Mouse (Mus musculus): Measurements from ENCODE around the gene Treml1.

The Treml1 gene

GRCm38 (mm10) chr17:48357892-48358291 is 1.8 kb upstream of the Treml1 start:
- DNase-seq (ENCODE audit: low read depth, low spot score), result peak; percentile 60

- no peak for DNase-seq (ENCODE audit: low read depth, low spot score)
Observed at GRCm38 (mm10) chr17:48360462-48360861, 746 bp downstream of the Treml1 start.

DNA sequence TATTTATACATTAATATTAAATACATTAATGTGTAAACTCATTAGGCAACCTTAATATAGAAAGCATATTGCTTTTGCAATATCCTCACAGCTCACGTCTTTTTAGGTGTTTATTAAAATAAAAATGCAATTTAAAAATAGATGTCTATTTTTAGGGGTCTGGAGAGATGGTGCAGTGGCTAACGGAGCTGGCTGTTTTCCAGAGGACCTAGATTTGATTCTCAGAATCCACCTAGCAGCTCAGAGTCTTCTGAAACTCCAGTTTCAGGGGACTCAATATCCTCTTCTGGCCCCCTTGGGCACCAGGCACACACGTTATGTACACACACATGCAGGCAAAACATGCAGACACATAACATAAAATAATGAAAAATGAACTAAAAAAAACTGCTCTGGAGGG is 2.6 kb downstream of the Treml1 start:
- DNase-seq (ENCODE audit: low read depth, low spot score), result no peak

- peak; percentile 55 for DNase-seq (ENCODE audit: low read depth, low spot score)
Observed at GRCm38 (mm10) chr17:48362966-48363365, 3.2 kb downstream of the Treml1 start.

DNA sequence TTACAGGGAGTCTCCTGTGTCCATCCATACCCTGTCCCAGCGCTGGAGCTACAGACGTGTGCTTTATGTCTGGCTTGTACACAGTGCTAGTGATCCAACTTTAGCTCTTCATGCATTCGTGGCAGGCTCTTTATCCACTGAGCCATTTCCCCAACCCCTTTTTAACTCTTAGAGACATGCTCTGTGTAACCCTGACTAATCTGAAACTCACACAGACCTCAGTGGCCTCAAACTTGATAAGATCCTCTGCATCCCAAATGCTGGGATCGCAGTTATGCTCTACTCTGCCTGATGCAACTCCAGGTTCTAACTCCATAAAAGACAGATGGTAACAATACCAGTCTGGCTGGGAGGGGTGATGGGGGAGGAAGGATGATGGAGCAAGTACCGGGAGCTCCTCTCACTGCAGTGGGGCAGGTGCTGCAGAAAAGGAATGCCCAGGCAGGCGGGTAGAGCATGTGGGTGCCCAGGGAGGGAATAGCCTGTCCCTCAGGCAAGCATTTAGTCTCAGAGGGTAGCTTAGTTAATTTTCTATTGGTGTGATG is 3.8 kb downstream of the Treml1 start:
- peak; percentile 59 for DNase-seq (ENCODE audit: low read depth, low spot score)

DNA sequence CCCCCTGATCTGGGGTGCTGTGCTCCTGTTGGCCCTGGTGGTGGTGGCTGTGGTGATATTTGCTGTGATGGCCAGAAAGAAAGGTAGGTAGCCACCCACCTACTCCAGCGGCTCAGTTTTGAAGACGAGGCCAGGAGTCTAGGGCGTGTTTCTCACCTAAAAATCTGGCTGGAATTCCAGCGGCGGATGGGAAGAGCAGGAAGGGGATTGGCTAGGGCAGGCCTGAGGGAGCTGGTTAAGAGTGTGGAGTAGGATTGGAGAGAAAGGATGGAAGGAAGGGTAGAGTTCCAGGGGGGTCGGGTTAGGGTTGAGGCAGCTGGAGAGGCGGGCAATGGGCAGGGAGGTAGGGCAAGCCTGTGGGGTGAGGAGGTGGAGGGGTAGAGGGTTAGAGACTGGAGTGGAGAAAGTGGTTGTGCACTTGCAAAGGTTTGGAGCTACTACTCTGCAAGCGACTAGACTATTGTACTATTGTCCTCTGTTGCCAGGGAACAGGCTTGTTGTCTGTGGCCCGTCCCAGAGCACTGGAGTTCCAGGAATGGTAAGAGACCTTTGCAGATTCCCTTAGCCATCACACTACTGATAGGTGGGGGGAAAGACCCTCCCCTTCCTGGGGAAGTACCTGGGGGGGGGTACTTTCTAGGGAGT is 5.9 kb downstream of the Treml1 start:
- DNase-seq (ENCODE audit: low read depth, low spot score), result no peak

DNA sequence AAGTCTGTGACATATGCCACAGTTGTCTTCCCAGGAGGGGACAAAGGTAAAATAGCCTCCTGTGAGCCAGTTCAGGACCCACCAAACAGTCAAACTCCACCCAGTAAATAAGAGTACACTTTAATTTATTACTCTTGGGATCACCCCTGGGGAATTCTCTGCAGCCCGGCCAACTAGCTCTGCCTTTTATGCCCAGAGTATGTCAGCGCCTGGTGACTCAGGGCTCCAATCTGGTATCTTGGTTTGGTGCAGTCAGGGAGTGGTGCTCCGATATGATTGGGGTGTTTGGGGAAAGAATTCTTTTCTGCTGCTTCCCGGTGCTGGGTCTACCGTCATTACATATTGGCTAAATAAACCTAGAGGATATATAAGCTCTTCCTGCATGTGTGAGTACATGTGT is 7.1 kb downstream of the Treml1 start:
- no peak for DNase-seq (ENCODE audit: low read depth, low spot score)

DNA sequence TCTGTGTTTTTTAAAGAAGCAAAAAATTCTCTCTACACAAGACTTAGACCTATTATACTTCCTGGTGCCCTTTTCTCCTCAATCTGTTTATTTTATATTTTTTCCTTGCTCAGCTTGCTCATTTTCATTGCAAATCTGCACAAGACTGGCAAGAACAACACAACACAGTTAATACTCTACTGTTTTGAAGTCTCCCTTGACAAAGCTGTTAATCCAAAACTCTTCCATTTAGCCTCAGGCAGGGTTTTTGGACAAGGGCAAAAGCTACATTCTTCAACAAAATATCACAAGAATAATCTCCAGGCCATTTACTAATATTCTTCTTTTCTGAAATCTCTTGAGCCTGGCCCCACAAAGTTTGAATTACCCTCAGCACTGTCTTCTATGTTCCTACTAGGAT is 11.9 kb downstream of the Treml1 start:
- DNase-seq (ENCODE audit: low read depth, low spot score), result no peak

- DNase-seq (ENCODE audit: low read depth, low spot score), result peak; percentile 81
Observed at GRCm38 (mm10) chr17:48372987-48373386, 13.3 kb downstream of the Treml1 start.

- peak; percentile 78 for DNase-seq (ENCODE audit: low read depth, low spot score)
Observed at GRCm38 (mm10) chr17:48376102-48376501, 16.4 kb downstream of the Treml1 start.

- no peak for DNase-seq (ENCODE audit: low read depth, low spot score)
Observed at GRCm38 (mm10) chr17:48379050-48379449, 19.3 kb downstream of the Treml1 start.

DNA sequence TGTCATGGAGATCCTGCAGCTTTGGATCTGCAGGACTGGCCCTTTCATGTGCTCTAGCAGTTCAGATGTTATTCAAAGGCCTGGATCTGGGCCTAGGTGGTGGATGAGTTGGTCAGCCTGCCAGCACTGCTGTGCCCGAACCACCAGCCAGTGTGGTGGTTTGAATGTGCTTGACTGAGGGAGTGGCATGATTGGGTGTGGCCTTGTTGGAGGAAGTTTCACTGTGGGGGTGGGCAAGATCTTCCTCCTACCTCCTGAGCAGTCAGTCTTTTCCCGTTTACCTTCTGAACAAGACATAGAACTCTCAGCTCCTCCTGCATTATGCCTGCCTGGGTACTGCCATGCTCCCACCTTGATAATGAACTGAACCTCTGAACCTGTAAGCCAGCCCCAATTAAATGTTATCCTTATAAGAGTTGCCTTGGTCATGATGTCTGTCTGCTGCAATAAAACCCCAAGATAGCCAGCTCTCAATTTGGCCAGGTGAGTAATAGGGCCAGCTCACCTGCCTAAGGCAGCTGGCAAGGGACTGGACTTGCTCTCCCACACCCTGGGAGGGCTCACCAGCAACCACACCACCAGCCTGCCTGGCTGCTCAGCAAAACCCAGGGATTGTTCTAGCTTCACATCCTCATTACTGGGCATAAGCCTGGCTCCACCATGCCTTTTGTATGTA is 26.2 kb downstream of the Treml1 start:
- DNase-seq (ENCODE audit: low read depth, low spot score), result no peak

DNA sequence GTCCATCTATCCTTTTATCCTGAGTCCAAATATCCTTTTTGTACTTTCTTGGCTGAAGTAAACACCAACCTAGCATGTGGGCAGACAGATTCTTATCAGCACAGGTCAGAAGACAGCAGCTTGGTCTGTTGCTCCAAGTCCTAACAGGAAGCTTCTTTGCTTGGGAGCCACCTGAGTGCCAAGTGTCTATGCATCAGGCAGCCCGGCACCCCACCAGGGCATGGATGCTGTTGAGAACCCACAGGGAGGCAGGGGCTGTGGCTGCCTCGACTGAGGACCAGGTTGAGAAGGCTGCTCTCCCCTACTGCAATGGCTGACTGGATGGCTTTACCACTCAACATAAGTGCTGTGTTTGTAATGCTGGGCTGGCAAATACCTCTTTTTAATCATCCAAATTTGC is 28.9 kb downstream of the Treml1 start:
- DNase-seq (ENCODE audit: low read depth, low spot score), result no peak

DNA sequence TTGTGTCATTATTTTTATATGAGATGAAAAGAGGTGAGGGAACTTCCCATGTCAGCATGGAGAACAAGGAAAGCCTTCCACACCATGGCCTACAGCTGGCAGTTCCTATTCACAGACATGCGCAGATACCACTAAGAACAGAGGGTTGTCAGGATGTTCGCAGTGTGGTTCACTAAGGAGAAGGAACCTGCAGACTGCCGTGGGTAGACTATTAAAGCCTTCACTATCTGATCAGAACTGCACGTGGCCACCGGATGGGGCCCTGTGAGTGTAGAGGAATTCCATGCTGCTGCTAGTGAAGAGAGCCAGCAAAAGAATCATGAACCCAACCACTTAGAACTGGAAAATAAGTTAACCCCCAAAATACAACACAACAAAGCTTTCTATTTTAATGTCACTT is 29.7 kb downstream of the Treml1 start:
- no peak for DNase-seq (ENCODE audit: low read depth, low spot score)

DNA sequence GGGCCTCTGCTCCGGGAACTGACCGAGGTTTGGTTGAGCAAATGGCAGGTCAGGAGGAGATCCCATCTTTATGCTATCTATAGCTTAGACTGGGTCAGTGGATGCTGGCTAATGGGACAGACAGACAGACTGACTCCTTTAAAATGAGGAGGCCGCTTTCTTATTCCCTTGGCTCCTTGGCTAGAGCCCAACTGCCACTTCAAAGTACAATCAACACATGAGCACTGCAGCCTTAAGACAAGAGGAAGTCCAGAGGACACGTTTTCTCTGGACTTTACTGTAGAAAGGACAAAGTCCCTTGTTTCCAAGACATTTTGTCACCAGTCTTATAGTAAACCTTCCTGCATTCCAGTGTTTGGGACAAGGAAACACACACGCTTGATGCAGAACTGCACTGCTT is 31.7 kb downstream of the Treml1 start:
- no peak for DNase-seq (ENCODE audit: low read depth, low spot score)

DNA sequence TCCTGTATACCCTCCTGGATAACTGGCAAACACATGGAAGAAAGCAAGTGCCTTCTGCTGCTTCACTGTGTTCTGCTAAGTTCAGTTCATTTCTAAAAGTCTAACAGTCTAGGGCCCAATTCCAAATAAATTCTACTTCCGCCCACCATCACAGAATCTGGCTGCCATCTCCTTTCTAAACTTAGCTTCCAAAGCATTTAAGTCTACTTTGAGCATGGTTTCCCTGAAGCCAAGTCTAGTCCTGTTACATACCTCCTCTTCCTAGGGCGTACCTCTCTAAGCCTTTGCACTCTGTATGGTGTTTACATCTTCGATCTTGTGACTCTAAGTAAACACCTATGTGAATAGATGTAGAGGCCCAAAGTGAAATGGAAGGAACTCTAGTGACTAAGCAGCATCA is 32.9 kb downstream of the Treml1 start:
- peak; percentile 84 for DNase-seq (ENCODE audit: low read depth, low spot score)

- DNase-seq (ENCODE audit: low read depth, low spot score), result no peak
Observed at GRCm38 (mm10) chr17:48401710-48402109, 42.0 kb downstream of the Treml1 start.

GRCm38 (mm10) chr17:48402751-48403150 is 43.0 kb downstream of the Treml1 start:
- no peak for DNase-seq (ENCODE audit: low read depth, low spot score)

DNA sequence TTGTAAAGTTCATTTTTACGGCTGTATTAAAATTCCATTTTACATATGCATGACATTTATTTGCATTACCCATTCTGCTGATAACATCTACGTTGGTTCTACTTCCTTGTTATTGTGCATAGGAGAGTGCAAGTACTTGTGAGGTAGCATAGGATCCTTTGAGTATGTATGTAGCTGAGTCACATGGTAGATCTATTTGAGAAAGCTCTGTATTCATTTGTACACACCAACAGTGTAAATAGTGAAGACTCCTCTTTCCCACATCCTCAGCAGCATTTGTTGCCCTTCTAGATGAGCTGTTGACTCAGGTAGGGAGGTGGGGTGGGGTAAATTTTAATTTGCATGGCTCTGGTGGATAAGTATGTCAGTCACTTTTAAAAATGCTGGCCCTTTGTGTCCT is 44.1 kb downstream of the Treml1 start:
- no peak for DNase-seq (ENCODE audit: low read depth, low spot score)

- no peak for DNase-seq (ENCODE audit: low read depth, low spot score)
Observed at GRCm38 (mm10) chr17:48404706-48405105, 45.0 kb downstream of the Treml1 start.

DNA sequence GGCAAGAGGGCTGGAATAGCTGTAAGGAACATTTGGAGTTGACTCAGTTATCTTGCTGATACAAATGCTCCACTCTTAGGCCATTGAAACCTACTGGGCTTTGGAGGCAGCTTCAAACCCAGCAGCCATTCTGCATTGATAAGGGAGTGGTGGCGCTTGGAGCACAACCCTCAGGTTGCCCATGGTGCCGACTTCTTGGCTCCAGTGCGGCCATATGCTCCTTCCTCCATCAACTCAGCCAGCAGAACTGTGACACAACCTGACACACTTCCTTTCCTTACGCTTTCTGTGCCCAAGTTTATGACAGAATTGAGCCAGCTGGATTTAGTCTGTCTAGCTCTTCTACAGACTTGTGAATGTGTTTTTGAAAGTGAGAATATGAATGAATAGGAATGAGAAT is 47.4 kb downstream of the Treml1 start:
- DNase-seq (ENCODE audit: low read depth, low spot score), result peak; percentile 72

GRCm38 (mm10) chr17:48407910-48408525 is 48.3 kb downstream of the Treml1 start:
- no peak for DNase-seq (ENCODE audit: low read depth, low spot score)
